Mouse (Mus musculus) heart, postnatal 25 days (tissue): ENCODE results near the gene Plcb4. TPM values are rescaled to one million over a fixed set of nuclear protein-coding genes. Genes with fewer than 3 reads are reported as not detected.

ENCODE experiments used
- DNase-seq: peaks from one replicate; pipeline ENCODE4 v3.0.0; 2022; ENCODE audit warnings: low spot score
- intact Hi-C: fragments of 180-260 bp; cut with DNase I; formaldehyde crosslinking; loops from one replicate; pipeline ENCODE4 v1.15.1; 2025
- total RNA-seq, 2 experiments: library from RNA; stranded (reverse); gene quantifications; 2 replicates each; pipeline ENCODE4 v1.2.3; 2021

Plcb4 gene
- total RNA-seq, 2 experiments from 2014 or later: 71.2 to 71.9 TPM

DNA sequence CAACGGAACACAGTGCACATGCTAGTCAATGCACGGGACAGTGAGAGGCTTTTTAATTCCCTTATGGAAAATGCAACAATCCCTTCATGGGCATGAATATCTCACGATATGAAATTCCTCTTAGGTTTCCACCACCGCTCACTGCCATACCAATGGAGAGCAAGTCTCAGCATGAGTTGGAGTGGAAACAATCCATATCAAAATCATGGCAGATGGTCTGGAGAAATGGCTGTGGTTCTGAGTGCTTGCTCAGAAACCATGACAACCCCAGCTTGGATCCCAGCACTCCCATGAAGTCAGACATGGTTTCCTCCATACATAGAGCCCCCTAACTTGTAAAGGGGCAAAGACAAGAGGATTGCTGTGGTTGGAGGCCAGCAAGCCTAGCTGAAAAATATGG, 389.7 kb downstream of the Plcb4 start:
- intact Hi-C loops: no loop called here
- DNase-seq: no peak

- no peak for DNase-seq
These were observed 392.2 kb downstream of the Plcb4 start for GRCm38 (mm10) chr2:136050793-136051615.

GRCm38 (mm10) chr2:136051688-136052289, 393.0 kb downstream of the Plcb4 start, which contains the start of gene Lamp5:
TSS of gene Lamp5 (plus strand) at chr2:136052239.
- DNase-seq: no peak
- intact Hi-C loops: no loop called here

More at GRCm38 (mm10) chr2:136050793-136051615, 392.2 kb downstream of the Plcb4 start:
- intact Hi-C loops: no loop called here

- DNase-seq: no peak
- intact Hi-C loops: no loop called here
These were observed 399.1 kb downstream of the Plcb4 start for GRCm38 (mm10) chr2:136057861-136058331.

- DNase-seq: no peak
- intact Hi-C loops: no loop called here
These were observed 399.6 kb downstream of the Plcb4 start for GRCm38 (mm10) chr2:136058398-136058797.

GRCm38 (mm10) chr2:136059029-136059669, 400.3 kb downstream of the Plcb4 start:
- no peak for DNase-seq
- intact Hi-C loops: no loop called here
